Comparison of ENCODE assay signal across 8 mouse cellular contexts in genomic region chr1:177794866-177795265, GRCm38 (mm10). TPM values are rescaled to one million over a fixed set of nuclear protein-coding genes. Genes with fewer than 3 reads are reported as not detected.
DNase-seq lines count a peak whose midpoint lies in the region; ATAC-seq and TF ChIP-seq lines count a peak whose summit lies in the region.

No protein-coding gene starts in this region.

- 8% methylated on average over 8 of the region's 8 CpGs for WGBS in forebrain, postnatal 0 days
- 11% methylated on average over 8 of the region's 8 CpGs for whole genome bisulfite sequencing in limb, embryonic 11.5 days
- WGBS in neural tube, embryonic 12.5 days, result 6% methylated on average over 8 of the region's 8 CpGs

- no peak for TF ChIP-seq CTCF in forebrain, postnatal 0 days (IDR thresholded peaks at IDR 0.05; ENCODE audit: low read depth)

- H3K27me3 ChIP-seq in forebrain, postnatal 0 days (ENCODE audit: insufficient read depth, low read length), result no peaks in the 10 kb centered on the region
- H3K27me3 ChIP-seq in limb, embryonic 11.5 days (ENCODE audit: control insufficient read depth, insufficient read depth, low read length), result no peaks in the 10 kb centered on the region
- no peaks in the 10 kb centered on the region for H3K27me3 ChIP-seq in neural tube, embryonic 12.5 days (replicated peaks)

- peak; percentile 16 for DNase-seq in kidney, adult 11 months
- no peak for DNase-seq in kidney, postnatal 10 days
- peak; percentile 44 for DNase-seq in ZHBTc4 (ENCODE audit: low read depth, low spot score)
- DNase-seq in forebrain, postnatal 0 days, result no peak
- peak; percentile 45 for DNase-seq in limb, embryonic 11.5 days (ENCODE audit: low spot score)
- no peak for DNase-seq in layer of hippocampus, adult 9-10 months (ENCODE audit: low spot score)
- DNase-seq in natural killer cell, adult 2 months (ENCODE audit: low spot score in 2 of 2), result no peak

- no peak overlapping the region for H3K27ac ChIP-seq in forebrain, postnatal 0 days (ENCODE audit: low read depth, low read length)
- H3K27ac ChIP-seq in limb, embryonic 11.5 days (replicated peaks; ENCODE audit: low read depth, low read length), result no peak overlapping the region
- H3K27ac ChIP-seq in neural tube, embryonic 12.5 days, result no peak overlapping the region

- peak overlapping the region; percentile 80 for H3K4me3 ChIP-seq in forebrain, postnatal 0 days (ENCODE audit: low read depth, low read length)
- peak overlapping the region; percentile 85 for H3K4me3 ChIP-seq in limb, embryonic 11.5 days (ENCODE audit: low read depth, low read length)
- peak overlapping the region; percentile 84 for H3K4me3 ChIP-seq in neural tube, embryonic 12.5 days

- no peak overlapping the region for H3K9ac ChIP-seq in forebrain, postnatal 0 days
- peak overlapping the region; percentile 93 for H3K9ac ChIP-seq in limb, embryonic 11.5 days (ENCODE audit: low read length)
- H3K9ac ChIP-seq in neural tube, embryonic 12.5 days, result peak overlapping the region; percentile 44

- 0 out of 2 replicates have a peak, but pooled peaks cover 6% of the 10 kb centered on the region for H3K4me1 ChIP-seq in forebrain, postnatal 0 days (ENCODE audit: insufficient read depth)
- no peaks in the 10 kb centered on the region for H3K4me1 ChIP-seq in limb, embryonic 11.5 days (ENCODE audit: control insufficient read depth, insufficient read depth, low read length)
- peaks cover 4% of the 10 kb centered on the region for H3K4me1 ChIP-seq in neural tube, embryonic 12.5 days

- H3K4me2 ChIP-seq in forebrain, postnatal 0 days (ENCODE audit: low read depth), result peak overlapping the region; percentile 65
- peak overlapping the region; percentile 70 for H3K4me2 ChIP-seq in limb, embryonic 11.5 days (ENCODE audit: low read depth, severe bottlenecking)
- peak overlapping the region; percentile 64 for H3K4me2 ChIP-seq in neural tube, embryonic 12.5 days (replicated peaks)

- H3K9me3 ChIP-seq in forebrain, postnatal 0 days (ENCODE audit: low read length), result no peaks in the 10 kb centered on the region
- H3K9me3 ChIP-seq in limb, embryonic 11.5 days (ENCODE audit: control insufficient read depth, low read length), result no peaks in the 10 kb centered on the region
- peaks cover 2% of the 10 kb centered on the region; the same call in 1 of the 2 replicates for H3K9me3 ChIP-seq in neural tube, embryonic 12.5 days

- ATAC-seq in forebrain, postnatal 0 days, result no peak
- no peak for ATAC-seq in limb, embryonic 11.5 days (ENCODE audit: insufficient number of reproducible peaks, low FRiP score, low TSS enrichment, low read depth)
- no peak for ATAC-seq in neural tube, embryonic 12.5 days (ENCODE audit: low FRiP score, low read depth)

- no peaks in the 10 kb centered on the region for H3K36me3 ChIP-seq in forebrain, postnatal 0 days (ENCODE audit: insufficient read depth)
- H3K36me3 ChIP-seq in limb, embryonic 11.5 days (ENCODE audit: control insufficient read depth, insufficient read depth, low read length), result no peaks in the 10 kb centered on the region
- H3K36me3 ChIP-seq in neural tube, embryonic 12.5 days, result no peaks in the 10 kb centered on the region

RNA-seq across cellular contexts. Expression of gene Adss, which starts 1.4 kb away (rescaled TPM):
- total RNA-seq in forebrain, postnatal 0 days (2014; rRNA removed), result 97.1 and 106 TPM in 2 replicates
- 58.0 and 59.1 TPM in 2 replicates for polyA plus RNA-seq in forebrain, postnatal 0 days (2015; fragmentation: Nextera tagmentation; extraction: Ambion mirVana)
- polyA plus RNA-seq in limb, embryonic 11.5 days (2014; fragmentation: Nextera tagmentation; extraction: Ambion mirVana), result 70.2 and 72.6 TPM in 2 replicates
- polyA plus RNA-seq in neural tube, embryonic 12.5 days (2016; fragmentation: Nextera tagmentation; extraction: Ambion mirVana), result 50.0 and 50.5 TPM in 2 replicates

Comparison
In these comparisons a context has a peak if more than half of its experiments do, and no peak if none do; other contexts are left out.
1. DNase-seq: peak in kidney, adult 11 months (single experiment), ZHBTc4 (single experiment) and limb, embryonic 11.5 days (single experiment); none in kidney, postnatal 10 days (single experiment), forebrain, postnatal 0 days (single experiment), layer of hippocampus, adult 9-10 months (single experiment) and natural killer cell, adult 2 months (0 of 2).
2. Peak in every context shown above with its lines, with median percentiles within 50 percentile points of each other: H3K4me2 ChIP-seq and H3K4me3 ChIP-seq.